Mouse (Mus musculus) myocyte (in vitro differentiated cells): ENCODE data around the gene Vps11. TPM values are rescaled to one million over a fixed set of nuclear protein-coding genes. Genes with fewer than 3 reads are reported as not detected.
A peak's percentile ranks its signal among the peaks of the same experiment; 100 is the strongest.

Source experiments
- H3K27me3 ChIP-seq: one replicate; pipeline ENCODE4 v1.6.1; 2011; ENCODE audit not compliant: control insufficient read depth, insufficient read depth, insufficient read length
- H3K36me3 ChIP-seq: one replicate; pipeline ENCODE4 v1.6.1; 2011; ENCODE audit not compliant: control insufficient read depth, insufficient read depth
- H3K4me2 ChIP-seq: one replicate; pipeline ENCODE4 v1.6.1; 2011; ENCODE audit warnings: low read depth, control low read depth
- H3K4me3 ChIP-seq: one replicate; pipeline ENCODE4 v1.5.1; 2011; ENCODE audit warnings: mild to moderate bottlenecking, control low read depth, moderate library complexity
- H3K79me2 ChIP-seq: one replicate; pipeline ENCODE4 v1.6.1; 2011; ENCODE audit not compliant: control insufficient read depth, insufficient read depth
- H3ac ChIP-seq: one replicate; pipeline ENCODE4 v1.6.1; 2011; ENCODE audit not compliant: control insufficient read depth, insufficient read length
- CEBPB ChIP-seq: IDR thresholded peaks from 2 replicates; pipeline ENCODE4 v1.6.1; 2011; ENCODE audit warnings: mild to moderate bottlenecking, moderate library complexity; ENCODE audit not compliant: poor library complexity, insufficient read depth, severe bottlenecking
- E2F4 ChIP-seq: IDR thresholded peaks from one replicate; pipeline ENCODE4 v1.6.1; 2011; ENCODE audit warnings: mild to moderate bottlenecking, control low read depth, moderate library complexity; ENCODE audit not compliant: insufficient read depth
- MAX ChIP-seq: IDR thresholded peaks from one replicate; pipeline ENCODE4 v1.6.1; 2011; ENCODE audit warnings: low read depth, mild to moderate bottlenecking, control low read depth
- MYOD1 ChIP-seq, 3 experiments: IDR thresholded peaks; one replicate each; pipeline ENCODE4 v1.6.1; 2011; ENCODE audit warnings: control low read depth in 2 of 3, low read depth in 2 of 3, mild to moderate bottlenecking in 2 of 3, moderate library complexity in 1 of 3; ENCODE audit not compliant: insufficient read length in 2 of 3, control insufficient read depth in 1 of 3
- MYOG ChIP-seq, 3 experiments: IDR thresholded peaks; one replicate each; pipeline ENCODE4 v1.6.1; 2011; ENCODE audit warnings: control low read depth in 2 of 3, low read depth in 2 of 3, mild to moderate bottlenecking in 2 of 3; ENCODE audit not compliant: insufficient read length in 2 of 3, control insufficient read depth in 1 of 3, insufficient read depth in 1 of 3
- POLR2A ChIP-seq: IDR thresholded peaks from one replicate; pipeline ENCODE4 v1.6.1; 2011; ENCODE audit warnings: low read depth, mild to moderate bottlenecking, control low read depth, moderate library complexity; ENCODE audit not compliant: insufficient read length
- POLR2AphosphoS2 ChIP-seq: IDR thresholded peaks from one replicate; pipeline ENCODE4 v1.6.1; 2011; ENCODE audit warnings: low read depth, control low read depth; ENCODE audit not compliant: insufficient read length
- REST ChIP-seq: IDR thresholded peaks from one replicate; pipeline ENCODE4 v1.6.1; 2011; ENCODE audit warnings: mild to moderate bottlenecking, control low read depth, moderate library complexity; ENCODE audit not compliant: insufficient read depth, insufficient read length
- SRF ChIP-seq: IDR thresholded peaks from one replicate; pipeline ENCODE4 v1.6.1; 2011; ENCODE audit warnings: low read depth; ENCODE audit not compliant: control insufficient read depth, insufficient read length
- TCF12 ChIP-seq: IDR thresholded peaks from one replicate; pipeline ENCODE4 v1.6.1; 2011; ENCODE audit warnings: mild to moderate bottlenecking, control low read depth; ENCODE audit not compliant: poor library complexity, insufficient read depth, severe bottlenecking
- TCF3 ChIP-seq: IDR thresholded peaks from one replicate; pipeline ENCODE4 v1.6.1; 2011; ENCODE audit warnings: low read depth, control low read depth; ENCODE audit not compliant: insufficient read length
- USF1 ChIP-seq: IDR thresholded peaks from one replicate; pipeline ENCODE4 v1.6.1; 2011; ENCODE audit warnings: low read depth, mild to moderate bottlenecking, control low read depth, moderate library complexity
- polyA plus RNA-seq: library from polyadenylated mRNA; unstranded; fragments of >200 nt; fragmentation: generic; extraction: Trizol; gene quantifications from one replicate; pipeline ENCODE4 v1.2.1, GENCODE M21; 2012; ENCODE audit warnings: missing spikeins

Vps11 gene
- polyA plus RNA-seq, 1 experiment: 26.4 TPM

DNA sequence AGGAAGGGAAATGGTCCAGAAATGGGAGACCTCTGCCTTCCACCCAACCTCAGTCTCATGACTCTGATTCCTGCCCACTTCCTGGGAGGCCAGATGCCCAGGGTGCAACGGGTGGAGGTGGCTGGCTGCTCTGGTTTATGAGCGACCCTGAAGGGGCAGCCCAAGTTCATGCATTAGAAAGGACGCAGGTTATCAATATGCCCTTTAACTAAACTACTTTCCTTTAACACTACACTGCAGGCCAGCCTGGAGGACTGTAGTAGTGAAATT is 42.7 kb downstream of the Vps11 start:
- no peak for TF ChIP-seq TCF12
- no peak for TF ChIP-seq POLR2A
- TF ChIP-seq REST: no peak
- TF ChIP-seq MYOD1 (IDR thresholded peaks at IDR 0.05; ENCODE audit: control insufficient read depth in 1 of 3, insufficient read length in 2 of 3, low read depth in 2 of 3): no peak
- TF ChIP-seq MAX: no peak
- no peak for TF ChIP-seq SRF
- H3K4me2 ChIP-seq: peak overlapping the region; percentile 92

DNA sequence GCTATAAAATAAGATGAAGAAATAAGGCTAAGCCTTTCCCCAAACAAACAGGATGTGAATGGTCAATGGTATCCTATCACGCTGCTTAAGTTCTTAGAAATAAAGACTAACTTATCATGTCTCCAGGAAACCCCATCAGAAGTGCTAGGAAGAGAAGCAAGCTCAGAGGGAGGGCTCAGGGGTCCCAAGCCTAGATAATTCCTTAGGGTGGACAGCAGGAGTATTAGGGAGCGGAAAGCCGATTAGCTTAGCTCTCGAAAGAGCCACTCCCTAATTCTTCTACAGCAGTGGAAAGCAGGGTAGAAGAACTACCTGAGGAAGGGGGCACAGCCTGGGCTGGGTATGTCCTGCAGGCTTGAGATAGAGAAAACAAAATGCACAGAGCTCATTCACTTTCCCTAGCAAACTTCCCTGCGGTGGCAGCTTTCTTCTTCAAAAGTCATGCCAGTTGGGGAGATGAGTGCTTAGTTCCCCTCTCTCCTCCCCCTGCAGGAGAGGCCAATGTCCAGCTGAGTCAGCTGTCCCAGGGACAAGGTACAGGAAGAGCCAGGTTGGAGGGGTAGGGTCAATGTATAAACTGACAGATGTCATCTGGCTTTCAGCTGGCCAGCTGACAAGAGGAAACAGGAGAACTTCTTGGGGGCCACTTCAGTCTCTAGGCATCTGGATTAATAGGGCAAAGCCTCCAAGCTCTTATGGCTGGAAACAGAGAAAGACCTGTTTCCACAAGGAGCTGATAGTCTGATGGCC is 43.2 kb downstream of the Vps11 start:
- H3K36me3 ChIP-seq: no peaks in the 10 kb centered on the region
- no peak for TF ChIP-seq POLR2A
- H3K27me3 ChIP-seq: no peaks in the 10 kb centered on the region
- peak overlapping the region; percentile 43 for H3K4me3 ChIP-seq
- H3K4me2 ChIP-seq: peak overlapping the region; percentile 92
- H3K79me2 ChIP-seq: no peaks in the 10 kb centered on the region
- H3ac ChIP-seq: peak overlapping the region; percentile 75

More for the DNA sequence above, 42.7 kb downstream of the Vps11 start:
- Histone ChIP-seq H3K4me3 (peak overlapping the region; percentile 43), H3K79me2 (no peaks in the 10 kb centered on the region), H3ac (peak overlapping the region; percentile 75), H3K27me3 (no peaks in the 10 kb centered on the region), H3K36me3 (no peaks in the 10 kb centered on the region)

DNA sequence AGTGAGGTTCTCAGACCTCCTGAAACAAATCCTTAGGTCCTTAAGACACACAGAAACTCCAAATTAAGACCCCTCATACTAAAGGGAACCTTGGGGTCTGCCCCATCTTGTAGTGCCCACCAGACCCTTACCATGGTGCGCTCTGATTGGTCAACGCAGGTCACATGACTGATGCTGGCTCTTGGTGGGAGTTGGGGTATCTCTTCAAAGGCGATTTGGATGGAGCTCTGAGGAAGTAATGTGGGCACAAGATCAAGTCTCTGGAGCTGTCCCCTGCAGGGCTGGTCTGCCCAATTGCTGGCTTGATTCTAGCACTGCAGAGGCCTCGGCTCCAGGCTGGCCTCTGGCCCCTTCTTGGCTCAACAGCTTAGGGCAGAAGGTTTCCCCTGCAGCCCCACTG is 44.0 kb downstream of the Vps11 start:
- TF ChIP-seq TCF3: no peak
- no peak for TF ChIP-seq SRF
- TF ChIP-seq POLR2A: no peak
- TF ChIP-seq CEBPB: no peak
- TF ChIP-seq MAX: no peak
- TF ChIP-seq USF1: no peak
- TF ChIP-seq REST: no peak
- no peak for TF ChIP-seq MYOD1 (IDR thresholded peaks at IDR 0.05; ENCODE audit: control insufficient read depth in 1 of 3, insufficient read length in 2 of 3, low read depth in 2 of 3)
- TF ChIP-seq POLR2AphosphoS2: no peak
- no peak for TF ChIP-seq E2F4
- Histone ChIP-seq H3K36me3 (no peaks in the 10 kb centered on the region), H3K4me2 (no peak overlapping the region), H3K27me3 (no peaks in the 10 kb centered on the region), H3K79me2 (no peaks in the 10 kb centered on the region), H3ac (no peak overlapping the region), H3K4me3 (no peak overlapping the region)

DNA sequence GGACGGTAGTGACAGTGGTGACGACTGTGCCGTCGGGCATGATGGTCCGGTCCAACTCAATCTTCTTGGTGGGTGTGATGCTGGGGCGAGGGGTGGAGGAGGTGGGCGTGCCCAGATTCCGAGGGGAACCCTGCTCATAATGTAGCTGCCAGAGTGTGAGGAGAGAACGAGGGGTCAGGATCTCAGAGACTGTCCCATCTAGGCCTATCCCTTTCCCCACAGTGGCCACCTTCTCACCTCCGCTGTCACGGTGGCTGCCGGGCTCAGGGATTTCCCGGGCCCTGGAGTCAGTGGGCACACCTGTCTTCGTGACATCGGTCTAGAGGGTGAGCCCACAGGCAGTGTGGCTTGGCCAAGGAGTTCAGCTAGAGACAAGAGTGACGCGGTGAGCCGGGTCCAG is 46.6 kb downstream of the Vps11 start:
- Histone ChIP-seq H3K4me3 (no peak overlapping the region), H3K4me2 (no peak overlapping the region), H3K36me3 (peaks cover 3% of the 10 kb centered on the region), H3ac (no peak overlapping the region), H3K27me3 (no peaks in the 10 kb centered on the region), H3K79me2 (no peaks in the 10 kb centered on the region)
- TF ChIP-seq MYOD1 (IDR thresholded peaks at IDR 0.05; ENCODE audit: control insufficient read depth in 1 of 3, insufficient read length in 2 of 3, low read depth in 2 of 3) (no peak), SRF (no peak), TCF3 (no peak)

DNA sequence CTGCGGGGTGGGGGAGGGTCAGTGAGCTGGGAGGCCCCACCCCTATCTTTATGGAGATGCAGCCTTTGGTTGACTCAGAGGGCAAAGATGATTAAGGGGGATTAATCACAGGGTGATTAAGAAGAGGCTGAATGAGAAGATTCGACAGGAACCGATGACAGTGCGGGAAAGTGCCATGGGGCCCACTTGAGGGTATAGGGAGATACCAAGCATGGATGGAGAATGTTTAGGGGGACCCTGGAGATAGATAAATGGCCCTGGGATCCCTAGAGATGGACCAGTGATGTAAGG is 47.3 kb downstream of the Vps11 start:
- TF ChIP-seq POLR2A (no peak), TCF3 (no peak), SRF (no peak), POLR2AphosphoS2 (no peak), USF1 (no peak), MYOG (IDR thresholded peaks at IDR 0.05; ENCODE audit: control insufficient read depth in 1 of 3, insufficient read depth in 1 of 3, insufficient read length in 2 of 3, low read depth in 2 of 3) (no peak), E2F4 (no peak), TCF12 (no peak), CEBPB (no peak), MAX (no peak), MYOD1 (IDR thresholded peaks at IDR 0.05; ENCODE audit: control insufficient read depth in 1 of 3, insufficient read length in 2 of 3, low read depth in 2 of 3) (no peak), REST (no peak)
- Histone ChIP-seq H3K4me2 (no peak overlapping the region), H3ac (no peak overlapping the region), H3K4me3 (no peak overlapping the region), H3K27me3 (no peaks in the 10 kb centered on the region), H3K36me3 (peaks cover 3% of the 10 kb centered on the region), H3K79me2 (no peaks in the 10 kb centered on the region)
